Mouse (Mus musculus) spleen, postnatal 14 days (tissue): ENCODE data around the gene Col20a1.

Experiments used
- DNase-seq, 2 experiments: peaks; one replicate each; pipeline ENCODE4 v3.0.0; 2021 to 2022; ENCODE audit warnings: low spot score in 2 of 2

The Col20a1 gene

DNA sequence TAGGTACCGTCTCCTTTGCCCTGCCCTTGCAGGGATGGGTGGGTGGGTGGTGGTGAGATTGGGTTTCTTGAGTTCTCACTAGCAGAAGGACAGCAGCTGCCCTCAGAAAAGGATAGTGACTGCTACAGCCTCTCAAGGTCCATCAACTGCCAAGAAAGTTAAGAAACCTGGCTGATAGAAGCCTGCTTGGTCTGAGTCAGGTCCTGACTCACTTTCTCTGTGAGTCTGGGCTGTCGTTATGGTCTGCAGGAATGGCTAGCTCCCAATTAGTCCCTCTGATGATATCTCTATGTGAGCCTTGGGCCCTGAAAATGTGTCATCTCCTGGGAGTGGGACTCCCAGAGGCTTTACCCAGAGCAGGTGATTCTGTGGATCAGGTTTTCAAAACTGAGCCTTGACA is 8.0 kb downstream of the Col20a1 start:
- no peak for DNase-seq

DNA sequence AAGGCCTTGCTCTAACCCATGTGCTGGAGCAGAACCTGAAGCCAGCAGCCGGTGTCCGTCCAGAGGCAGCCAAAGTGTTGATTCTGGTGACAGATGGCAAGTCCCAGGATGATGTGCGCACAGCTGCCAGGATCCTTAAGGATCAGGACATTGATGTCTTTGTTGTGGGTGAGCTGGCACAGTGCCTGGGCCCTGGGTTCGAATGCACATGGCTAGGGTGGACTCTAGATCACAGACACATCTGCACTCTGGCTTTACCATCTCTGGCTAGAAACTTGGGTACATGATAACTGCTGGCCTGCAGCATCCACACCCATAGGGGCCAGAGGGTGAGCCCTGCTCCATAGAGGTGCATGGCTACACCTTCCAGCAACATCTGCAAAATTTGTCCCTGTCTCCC is 9.1 kb downstream of the Col20a1 start:
- no peak for DNase-seq

DNA sequence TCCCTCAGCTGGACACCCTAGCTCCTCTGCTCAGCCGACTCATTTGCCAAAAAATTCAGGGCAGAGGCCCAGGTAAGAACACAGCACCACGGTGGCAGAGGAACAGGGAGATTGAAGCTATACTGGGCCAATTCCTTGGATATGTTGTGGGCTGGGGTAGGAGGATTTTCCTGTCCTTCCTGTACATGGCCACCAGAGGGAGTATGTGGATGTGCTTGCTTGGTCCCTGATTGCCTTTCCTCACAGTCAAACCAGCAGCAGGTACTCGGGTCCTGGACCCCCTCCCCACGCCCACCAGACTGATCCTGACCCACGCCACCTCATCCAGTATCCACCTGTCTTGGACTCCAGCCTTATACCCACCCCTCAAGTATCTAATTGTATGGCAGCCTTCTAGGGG is 10.1 kb downstream of the Col20a1 start:
- peak in 1 of 2 experiments; percentile 8 for DNase-seq

DNA sequence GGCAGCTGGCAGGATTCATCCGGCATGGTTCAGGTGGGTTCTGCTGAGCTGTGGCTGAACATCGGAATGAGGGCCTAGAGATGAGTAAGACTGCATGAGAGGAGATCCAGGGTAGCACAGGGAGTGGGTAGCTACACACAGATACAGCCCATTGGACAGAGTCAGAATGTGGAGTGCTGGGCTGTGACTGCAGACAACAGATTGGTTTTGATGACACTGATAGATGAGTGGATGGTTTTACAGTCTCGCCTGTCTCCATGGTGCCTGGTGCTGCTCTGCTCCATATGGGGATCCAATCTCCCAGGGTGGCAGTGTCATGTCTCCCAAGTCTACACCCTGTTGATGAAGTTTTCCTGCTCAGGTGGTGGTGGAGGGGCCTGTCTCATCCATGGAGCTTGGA is 10.6 kb downstream of the Col20a1 start:
- no peak for DNase-seq

DNA sequence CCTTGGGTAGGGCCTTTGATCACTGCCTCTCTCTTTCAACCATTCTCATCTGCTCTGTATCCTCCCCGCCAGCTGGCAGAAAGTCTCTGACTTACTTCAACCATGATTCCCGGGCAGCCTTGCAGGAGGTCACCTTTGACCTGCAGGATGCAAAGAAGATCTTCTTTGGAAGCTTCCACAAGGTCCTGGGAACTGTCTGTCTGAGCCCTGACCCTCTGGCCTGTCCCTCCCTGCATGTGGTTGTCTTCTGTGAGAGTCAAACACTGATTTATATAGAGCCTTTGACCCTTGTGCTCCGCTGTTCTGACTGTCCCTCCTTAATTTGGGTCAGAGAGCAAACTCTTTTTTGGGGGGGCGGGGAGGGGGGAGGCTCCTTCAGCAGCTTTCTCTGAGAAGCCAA is 20.7 kb downstream of the Col20a1 start:
- no peak for DNase-seq

DNA sequence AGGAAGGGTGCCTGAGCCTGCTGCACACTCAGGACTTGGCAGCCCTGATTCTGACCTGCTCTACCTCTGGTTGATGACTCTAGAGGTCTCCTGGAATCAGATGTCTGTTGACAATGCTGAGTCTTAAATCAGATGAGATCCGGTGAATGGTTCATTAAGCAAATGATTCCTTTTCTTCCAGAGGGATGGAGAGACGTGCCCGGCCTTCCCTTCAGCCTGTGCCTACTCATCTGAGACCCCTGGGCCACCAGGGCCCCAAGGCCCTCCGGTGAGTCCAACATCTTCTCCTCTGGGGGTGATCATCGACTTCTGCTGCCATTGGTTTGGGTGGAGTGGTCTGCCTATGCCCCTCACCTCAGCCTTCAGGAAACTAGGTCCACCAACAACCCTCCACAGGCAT is 22.0 kb downstream of the Col20a1 start:
- DNase-seq: no peak

DNA sequence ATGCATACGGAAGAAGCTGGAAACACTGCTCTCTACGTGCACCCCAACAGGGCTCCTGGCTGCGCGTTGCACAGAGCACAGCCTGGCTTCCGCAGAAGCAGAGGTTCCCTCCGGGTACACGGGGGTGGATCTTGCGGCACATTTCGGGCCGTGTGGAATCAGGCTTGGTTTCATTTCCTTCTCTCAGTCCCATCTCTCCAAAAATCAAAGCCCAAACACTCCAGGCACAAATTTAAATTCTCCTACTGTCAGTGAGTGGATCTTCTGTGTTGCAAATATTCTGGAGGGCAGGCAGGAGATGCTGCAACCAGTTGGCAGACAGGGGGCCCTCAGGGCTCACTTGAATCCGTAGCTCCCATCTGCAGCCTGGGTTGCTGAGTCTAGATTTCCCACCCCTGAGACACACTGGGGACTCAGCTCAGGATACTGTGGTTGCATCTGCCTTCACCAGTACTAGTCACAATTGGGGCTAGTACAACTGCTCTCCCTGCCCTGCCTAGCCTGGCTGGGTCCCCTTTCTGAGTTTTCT is 45.1 kb downstream of the Col20a1 start:
- no peak for DNase-seq

DNA sequence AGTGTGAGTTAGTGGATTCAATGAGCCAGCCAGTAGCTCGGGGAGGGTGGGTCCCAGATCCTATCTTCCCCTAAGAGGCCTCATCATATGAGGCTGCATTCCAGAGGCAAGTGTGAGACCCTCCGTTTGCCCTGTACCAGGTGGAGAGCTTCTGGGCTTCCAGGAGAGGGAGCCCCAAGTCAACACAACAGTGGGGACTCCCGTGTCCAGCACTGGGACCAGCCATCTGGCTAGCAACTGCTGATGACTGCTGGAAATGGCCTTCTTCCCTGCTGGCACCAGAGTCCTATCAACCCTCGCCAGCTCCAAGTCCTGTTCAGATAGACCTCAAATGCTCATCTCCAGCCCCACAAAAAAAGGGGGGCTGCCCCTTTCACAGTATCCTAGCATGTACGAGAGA is 46.1 kb downstream of the Col20a1 start:
- no peak for DNase-seq

DNA sequence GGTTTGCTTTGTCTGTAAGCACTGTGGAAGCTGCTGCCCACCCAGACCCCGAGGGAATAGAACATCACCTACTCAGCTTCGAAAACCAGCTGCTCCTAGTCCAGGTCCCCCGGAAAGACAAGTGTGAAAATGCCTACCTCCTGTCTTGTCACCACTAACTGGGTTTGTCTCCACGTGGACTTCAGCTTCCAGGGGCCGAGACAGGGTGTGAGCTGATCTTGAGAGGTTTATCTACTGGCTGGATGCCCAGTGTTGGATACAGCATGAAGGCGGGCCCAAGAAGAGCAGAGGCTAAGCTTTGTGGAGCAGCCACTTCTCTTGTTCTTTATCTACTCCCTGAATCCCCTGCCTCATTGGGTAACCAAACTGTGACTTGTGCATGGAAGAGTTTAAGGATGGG is 47.0 kb downstream of the Col20a1 start:
- no peak for DNase-seq

DNA sequence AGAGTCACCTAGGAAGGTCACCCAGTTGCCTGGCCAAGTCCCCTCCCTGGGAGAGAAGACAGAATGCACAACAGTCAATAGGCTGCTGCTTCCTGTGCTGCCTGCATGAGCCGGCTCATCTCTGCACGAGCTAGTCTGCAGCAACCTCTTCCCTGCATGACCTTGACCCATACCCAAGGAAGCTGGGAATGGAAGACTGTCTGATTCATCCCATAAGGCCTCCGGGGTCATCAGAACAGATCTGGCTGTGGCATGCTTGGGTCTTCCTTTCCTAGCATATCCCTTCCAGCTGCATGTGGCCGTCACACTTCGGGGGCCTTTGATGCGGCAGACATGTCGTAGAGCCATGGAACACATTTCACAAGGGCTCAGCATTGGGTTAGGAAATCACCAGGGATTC is 48.9 kb downstream of the Col20a1 start:
- no peak for DNase-seq

DNA sequence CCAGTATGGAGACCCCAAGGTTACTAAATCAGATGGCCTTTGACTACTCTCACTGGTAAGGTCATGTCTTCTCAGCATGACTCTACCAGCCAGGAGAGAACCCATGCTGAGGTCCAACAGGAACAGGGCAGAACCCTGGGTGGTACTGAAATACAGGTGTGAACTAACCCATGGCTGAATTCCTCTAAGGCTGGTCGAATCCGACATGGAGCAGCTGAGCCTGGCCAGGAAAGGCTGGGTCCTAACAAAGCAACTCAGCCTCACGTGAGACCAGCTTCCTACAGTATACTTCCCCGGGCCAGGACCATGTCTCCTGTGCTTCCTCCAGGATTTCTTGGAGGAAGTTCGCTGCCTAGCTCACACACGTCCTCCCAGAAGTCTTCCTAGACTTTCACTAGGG is 50.2 kb downstream of the Col20a1 start:
- no peak for DNase-seq

DNA sequence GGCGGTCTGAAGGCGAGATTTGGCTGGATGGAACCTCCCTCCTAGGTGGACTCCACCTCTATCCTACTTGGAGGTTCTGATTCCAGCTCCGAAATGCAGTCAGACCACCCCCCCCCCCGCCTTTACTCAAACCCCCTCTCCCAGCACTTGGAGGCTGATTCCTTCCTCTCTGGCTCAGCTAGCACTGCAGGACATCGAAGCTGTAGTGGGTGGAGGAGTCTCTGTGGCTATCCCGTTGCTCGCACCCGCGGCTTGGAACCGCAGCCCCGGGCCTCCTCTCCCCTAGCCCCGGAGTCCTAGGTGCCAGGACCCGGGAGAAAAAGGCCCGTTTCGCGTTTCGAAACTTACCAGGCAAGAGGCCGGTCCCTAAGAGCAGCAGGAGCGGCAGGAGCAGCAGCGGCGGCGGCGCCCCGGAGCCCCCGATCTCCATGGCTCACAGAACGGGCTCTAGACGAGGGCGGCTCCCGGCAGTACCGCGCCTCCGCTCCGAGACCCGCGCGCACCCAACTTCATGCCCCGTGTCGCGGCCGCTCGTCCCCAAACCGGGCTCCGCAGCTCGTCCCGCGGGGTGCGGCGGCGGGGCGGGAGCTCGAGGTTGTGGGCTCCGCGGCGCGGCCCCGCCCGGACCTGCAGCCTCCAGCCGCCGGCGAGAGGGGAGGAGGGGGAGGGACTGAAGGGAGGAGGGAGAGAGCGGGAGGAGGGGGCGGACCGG is 52.5 kb downstream of the Col20a1 start:
- DNase-seq: no peak

DNA sequence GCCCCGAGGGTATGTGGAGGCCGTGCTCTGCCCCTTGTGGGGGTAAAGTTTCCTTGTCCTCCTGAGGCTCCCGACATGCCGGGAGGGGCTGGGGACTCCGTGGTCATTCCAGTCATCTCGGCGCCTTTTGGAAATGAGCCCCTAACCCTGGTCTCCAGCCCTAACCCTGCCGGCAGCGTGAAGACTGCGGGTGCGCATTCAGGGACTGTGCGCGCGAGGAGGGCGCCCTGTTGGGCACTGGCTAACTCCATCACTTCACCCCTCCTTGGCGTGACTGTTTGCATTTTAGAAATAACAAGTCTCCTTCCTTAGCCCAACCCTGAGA is 53.0 kb downstream of the Col20a1 start:
- DNase-seq: no peak

DNA sequence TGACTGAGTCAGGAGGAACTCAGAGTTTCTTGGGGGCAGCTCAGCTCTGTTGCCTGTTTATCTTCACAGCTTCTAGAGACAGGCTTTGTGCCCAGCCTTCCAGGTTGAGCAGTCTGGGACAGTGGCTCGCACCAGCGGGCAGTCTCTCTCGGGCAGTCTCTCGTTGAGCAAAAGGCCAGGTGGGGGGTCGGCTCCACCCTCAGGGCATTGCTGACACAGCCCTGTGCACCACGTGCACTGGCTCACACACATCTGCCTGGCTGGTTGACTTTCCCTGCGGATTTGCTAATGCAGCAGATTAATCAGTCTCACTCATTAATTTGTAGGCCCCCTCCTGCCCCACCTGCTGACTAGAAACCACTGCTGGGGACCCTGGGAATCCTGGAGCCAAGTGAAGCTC is 55.6 kb downstream of the Col20a1 start:
- no peak for DNase-seq

DNA sequence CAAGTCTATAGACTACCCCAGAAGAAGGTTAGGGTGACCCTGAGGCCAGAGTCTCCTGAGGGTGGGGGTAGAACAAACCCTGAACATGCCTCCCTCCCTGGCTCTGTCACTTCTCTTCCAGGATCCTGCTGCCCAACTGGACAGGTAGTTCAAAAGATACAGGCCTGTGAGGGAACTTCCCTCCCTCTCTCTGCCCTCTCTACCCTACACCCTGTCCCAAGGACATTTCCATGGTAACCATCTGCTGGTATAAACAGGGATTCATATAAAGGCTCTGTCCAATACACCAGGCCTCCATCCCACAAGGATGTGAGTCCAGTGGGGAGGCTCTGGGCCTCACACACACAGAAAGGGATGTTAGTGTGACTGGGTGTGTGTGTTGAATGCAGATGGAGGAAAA is 56.0 kb downstream of the Col20a1 start:
- no peak for DNase-seq

DNA sequence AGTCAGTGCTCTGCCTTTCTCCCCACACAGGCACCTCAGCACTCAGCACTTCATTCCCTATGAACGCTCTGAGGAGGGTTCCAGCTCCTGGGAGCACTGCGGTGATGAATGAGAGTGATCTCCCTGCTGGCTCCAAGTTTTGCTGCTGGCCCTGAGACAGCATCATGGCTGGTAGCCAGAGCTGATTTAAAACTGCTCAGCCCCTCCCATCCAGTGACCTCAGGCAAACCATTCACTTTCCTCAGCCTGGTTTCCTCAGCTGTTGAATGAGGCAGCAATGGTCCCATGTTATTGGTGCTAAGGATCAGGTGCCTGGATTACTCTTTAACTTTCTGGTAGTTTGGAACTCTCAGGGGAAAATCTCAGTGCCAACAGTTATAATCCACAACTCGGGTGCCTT is 57.1 kb downstream of the Col20a1 start, which contains the start of gene Chrna4:
Gene Chrna4 (minus strand): TSS at position 110 of the 400 bp plus-strand sequence.
- no peak for DNase-seq

DNA sequence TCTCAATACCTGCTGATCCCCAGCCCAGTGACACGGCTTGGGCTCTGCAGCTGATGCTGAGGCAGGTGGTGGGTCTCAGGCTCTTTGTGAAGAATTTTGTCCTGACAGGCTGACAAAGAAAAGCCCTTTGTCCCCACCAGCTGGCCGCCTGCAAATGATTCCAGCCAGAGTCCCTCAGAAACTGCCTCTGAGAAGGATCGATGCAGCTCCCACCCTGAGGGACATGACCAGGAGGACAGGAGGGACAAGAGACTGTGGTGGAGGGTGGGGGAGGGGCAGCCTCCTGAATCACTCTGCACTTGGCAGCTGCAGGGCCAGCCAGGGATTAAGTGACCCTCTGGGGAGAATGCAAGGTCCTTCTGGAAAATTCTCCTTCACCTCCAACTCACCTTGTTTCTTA is 57.7 kb downstream of the Col20a1 start:
- DNase-seq: no peak

DNA sequence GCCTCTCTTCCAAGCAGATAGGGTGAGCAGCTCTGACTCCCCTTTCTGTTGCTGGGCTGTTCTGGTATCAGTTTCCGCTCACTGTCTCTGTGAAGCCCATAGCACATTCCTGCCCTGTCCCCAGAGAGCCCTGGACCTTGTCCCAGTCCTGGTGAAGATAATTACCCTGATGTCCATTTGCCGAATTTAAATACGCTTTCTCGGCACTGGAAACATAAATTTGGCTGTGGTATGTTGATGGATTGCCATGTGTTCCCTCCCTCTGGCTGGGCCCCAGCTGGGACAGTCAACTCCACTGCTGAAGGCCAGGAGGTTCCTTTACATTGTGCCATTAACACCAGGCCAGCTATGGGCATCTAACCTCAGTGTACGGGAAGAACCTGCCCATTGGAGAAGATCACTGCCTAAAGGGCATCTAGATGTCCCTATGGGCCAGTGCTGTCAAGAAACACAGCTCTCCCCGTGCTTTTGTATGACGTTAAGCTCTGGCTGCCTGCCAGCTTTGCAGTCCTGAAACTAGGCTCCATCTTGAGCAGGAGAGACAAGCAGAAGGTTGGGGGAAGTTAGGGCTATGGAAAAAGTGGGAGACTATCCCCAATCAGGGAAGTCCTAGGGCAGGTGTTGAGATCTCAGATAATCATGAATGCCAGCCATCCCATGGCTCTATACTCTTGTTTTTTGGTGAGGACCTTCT is 62.1 kb downstream of the Col20a1 start:
- DNase-seq: no peak

DNA sequence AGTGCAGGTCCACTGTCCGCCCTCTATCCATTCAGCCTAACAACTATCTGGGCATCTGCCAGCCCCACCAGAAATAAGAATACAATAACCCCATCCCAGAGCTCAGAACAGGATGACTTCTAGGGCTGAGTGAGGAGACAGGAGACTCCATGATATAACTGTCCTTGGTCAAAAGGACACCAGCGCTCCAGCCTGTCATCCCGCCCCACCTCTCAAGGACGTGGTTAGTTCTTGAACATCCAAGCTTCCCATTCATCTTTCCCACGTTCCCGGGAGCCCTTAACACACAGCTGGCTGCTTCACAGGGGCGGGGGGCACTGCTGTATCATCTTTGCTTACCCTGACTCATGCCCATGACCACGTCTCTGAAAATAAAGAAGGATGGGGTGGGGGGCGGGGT is 62.7 kb downstream of the Col20a1 start:
- no peak for DNase-seq

DNA sequence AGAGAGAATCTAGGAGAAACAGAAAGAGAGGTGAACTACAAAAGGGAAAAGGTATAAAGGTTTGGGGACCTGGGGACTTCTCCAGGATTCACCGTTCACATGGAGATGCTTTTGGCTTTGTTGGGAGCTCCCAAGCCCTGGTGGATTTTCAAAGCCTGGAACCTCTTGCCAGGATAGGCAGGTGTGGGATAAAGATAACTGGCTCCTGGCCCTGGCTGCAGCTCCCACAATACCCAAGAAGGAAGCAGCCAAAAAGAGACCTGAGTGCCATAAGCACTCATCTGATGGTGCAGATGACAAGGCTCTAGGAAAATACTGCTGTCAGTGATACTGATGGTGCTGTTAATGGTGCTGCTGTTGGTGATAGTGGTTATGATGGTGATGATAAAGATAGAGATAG is 65.8 kb downstream of the Col20a1 start:
- no peak for DNase-seq

DNA sequence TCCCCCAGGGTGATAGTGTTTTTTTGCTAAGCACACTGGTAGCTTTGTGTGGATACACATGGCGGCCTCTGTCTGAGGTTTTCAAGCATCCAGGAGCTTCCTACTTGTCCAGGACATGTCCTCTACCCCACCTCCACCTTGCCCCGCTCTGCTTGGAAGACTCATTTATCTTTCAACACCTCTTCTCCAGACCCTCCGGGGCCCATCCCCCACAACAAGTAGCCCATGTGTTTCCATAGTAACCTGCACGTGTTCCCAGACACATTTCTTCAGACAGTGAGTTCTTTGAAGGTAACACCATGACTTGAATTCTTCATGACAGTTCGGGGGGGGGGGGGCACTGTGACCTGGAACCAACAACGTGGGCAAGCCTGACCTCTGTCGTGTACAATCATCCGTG is 71.0 kb downstream of the Col20a1 start:
- no peak for DNase-seq

DNA sequence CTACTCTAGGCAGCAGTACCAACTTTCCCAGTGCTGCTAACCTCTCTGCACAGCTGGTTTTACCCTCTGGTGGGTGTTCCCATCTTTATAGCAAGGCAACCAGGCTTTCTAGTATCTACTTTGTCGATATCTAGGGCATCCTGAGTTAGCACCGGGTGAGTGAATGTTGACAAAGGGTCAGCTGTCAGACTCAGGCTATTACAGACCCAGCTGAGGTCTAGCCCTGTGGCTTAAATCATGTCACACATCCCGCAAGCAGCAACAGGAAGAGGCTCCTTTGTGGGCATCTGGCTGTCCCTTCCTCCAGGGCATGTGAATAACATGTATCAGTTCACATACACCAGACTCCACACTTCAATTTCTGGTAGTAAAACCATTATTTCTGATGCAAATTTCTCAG is 71.9 kb downstream of the Col20a1 start:
- DNase-seq: no peak

DNA sequence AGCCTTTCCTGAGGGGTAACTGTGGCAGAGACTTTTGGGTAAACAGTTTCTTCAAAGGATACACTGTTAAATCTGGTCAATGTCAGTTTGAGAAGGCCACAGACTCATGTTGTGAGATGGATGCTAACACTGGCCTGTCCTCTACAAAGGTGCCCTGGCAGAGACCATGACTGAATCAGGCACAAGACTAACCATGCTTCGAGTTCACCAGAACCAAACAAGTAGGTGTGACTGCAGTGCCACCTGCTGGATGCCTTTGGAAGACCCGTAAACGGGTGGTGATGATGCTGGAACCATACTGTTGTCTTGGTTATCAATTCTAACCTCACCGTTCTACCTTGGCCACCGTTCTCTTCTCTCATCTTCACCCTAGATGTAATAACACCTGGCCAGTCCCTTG is 73.8 kb downstream of the Col20a1 start:
- peak in 1 of 2 experiments; percentile 41 for DNase-seq

DNA sequence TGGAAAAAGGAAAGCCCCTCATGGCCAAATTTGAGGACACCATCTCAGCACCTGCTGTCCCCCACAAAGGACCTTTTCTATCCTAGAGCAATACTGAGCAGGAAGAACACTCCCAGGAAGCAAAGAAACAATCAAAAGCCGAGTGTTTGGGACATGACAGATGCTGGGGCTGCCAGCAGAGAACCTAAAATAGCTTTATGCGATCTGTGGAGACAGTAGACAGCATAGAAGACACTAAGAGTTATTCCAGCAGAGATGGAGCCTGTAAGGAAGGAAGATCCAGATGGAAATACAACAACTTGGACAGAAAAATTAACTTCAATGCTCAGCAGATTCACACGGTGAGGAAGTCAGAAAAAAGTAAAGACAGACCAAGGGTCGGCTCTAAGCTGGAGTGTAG is 79.5 kb downstream of the Col20a1 start:
- no peak for DNase-seq
